Mouse (Mus musculus) ovary, adult 10 weeks (tissue): Measurements from ENCODE around the gene Reck. TPM values are rescaled to one million over a fixed set of nuclear protein-coding genes. Genes with fewer than 3 reads are reported as not detected.

Experiments used
- polyA plus RNA-seq: library from polyadenylated mRNA; stranded (reverse); fragments of 350-450 nt; fragmentation: Illumina TruSeq; extraction: RNeasy Lipid Tissue Mini Kit (QIAGEN cat#74804); gene quantifications from one replicate; pipeline ENCODE4 v1.2.3, GENCODE M21; 2014

Gene Reck
- 33.6 TPM for polyA plus RNA-seq

DNA sequence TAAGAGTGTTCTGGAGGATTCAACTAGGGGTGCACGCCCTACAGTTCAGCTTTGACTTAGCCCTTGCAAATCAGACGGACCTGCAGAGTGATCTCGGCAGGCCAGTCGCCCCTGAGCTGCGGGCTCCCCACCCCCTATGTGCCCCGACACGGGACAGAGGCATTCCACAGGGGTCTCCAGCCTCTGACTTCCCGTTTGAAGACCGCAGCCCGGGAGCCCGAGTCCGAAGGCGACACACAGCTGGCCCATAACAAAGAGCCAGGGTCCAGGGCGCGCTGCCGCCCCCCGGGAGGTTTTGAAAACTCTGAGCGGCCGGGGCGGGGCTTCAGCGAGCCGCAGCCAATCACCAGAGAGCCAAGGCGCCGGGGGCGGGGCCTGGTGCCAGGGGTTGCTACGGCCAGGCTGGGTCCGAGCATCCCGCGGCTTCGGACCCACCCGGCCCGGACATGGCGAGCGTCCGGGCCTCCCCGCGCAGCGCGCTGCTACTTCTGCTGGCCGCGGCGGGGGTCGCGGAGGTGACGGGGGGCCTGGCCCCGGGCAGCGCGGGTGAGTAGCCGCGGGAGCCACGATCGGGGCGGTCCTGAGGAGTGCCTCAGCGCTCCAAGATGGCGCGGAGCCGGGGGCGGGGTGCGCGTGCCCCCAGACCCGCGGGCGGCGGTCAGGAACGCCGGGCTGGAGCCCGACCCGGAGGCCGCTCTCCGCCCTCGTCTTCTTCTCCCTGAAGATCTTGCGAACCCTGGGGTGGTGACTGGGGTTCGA is at the start of gene Reck:
Gene Reck (plus strand): TSS at position 371 of the 759 bp plus-strand sequence.

DNA sequence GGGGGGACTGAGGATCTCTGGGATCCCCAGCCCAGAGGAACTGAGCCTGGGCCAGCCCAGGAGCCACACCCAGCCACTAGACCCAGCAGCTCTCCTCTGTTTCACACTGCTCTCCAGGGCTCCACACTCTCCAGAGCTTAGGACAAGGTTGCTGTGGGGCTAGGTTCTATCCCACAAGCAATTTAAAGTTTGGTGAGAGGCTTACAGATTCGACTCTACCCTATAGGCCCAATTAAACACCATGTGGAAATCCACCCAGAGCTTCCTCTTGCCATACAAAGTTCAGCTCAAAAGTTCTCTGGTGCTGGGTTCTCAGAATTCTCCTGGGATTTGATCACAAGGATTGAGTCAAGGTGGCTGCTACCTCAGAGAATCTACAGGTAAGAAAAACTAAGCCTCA is 35.2 kb upstream of the Reck start, which contains the start of gene Olfr157:
Gene Olfr157 (minus strand): TSS at position 101 of the 400 bp plus-strand sequence.

GRCm38 (mm10) chr4:43851265-43851664 is 24.1 kb upstream of the Reck start, which contains the start of gene Olfr155:
Olfr155 (plus strand) TSS chr4:43851565.

GRCm38 (mm10) chr4:43957292-43957845 is 82.0 kb downstream of the Reck start, which contains the start of gene Glipr2:
Glipr2 (plus strand) TSS chr4:43957401.

GRCm38 (mm10) chr4:43983181-43983580 is 107.9 kb downstream of the Reck start, which contains the start of gene Ccin:
Ccin (plus strand) TSS chr4:43983483.

Other genes starting within 250 kb of the Reck start
- 21.7 TPM for gene Npr2, start 243.6 kb upstream of the Reck start, polyA plus RNA-seq
- not detected for gene Spag8, start 221.9 kb upstream of the Reck start, polyA plus RNA-seq
- 2.4 TPM for gene Hint2, start 219.1 kb upstream of the Reck start, polyA plus RNA-seq
- gene Tmem8b, start 206.6 kb upstream of the Reck start, polyA plus RNA-seq: 5.4 TPM
- gene Fam221b, start 206.4 kb upstream of the Reck start, polyA plus RNA-seq: 0.14 TPM
- not detected for gene Olfr70, start 174.7 kb upstream of the Reck start, polyA plus RNA-seq
- not detected for gene Olfr71, start 165.3 kb upstream of the Reck start, polyA plus RNA-seq
- gene Hrct1, start 148.3 kb upstream of the Reck start, polyA plus RNA-seq: not detected
- gene Spaar, start 145.5 kb upstream of the Reck start, polyA plus RNA-seq: 0.37 TPM
- not detected for gene Olfr159, start 104.5 kb upstream of the Reck start, polyA plus RNA-seq
- gene Olfr156, start 51.6 kb upstream of the Reck start, polyA plus RNA-seq: not detected
- not detected for gene Olfr157, start 35.3 kb upstream of the Reck start, polyA plus RNA-seq
- gene Olfr155, start 24.0 kb upstream of the Reck start, polyA plus RNA-seq: not detected
- gene Glipr2, start 81.9 kb downstream of the Reck start, polyA plus RNA-seq: 22.4 TPM
- not detected for gene Ccin, start 108.0 kb downstream of the Reck start, polyA plus RNA-seq
- gene Clta, start 128.9 kb downstream of the Reck start, polyA plus RNA-seq: 95.6 TPM
- 11.4 TPM for gene Gne, start 208.6 kb downstream of the Reck start, polyA plus RNA-seq